Mouse (Mus musculus) right cerebral cortex, adult 18-20 months (tissue): ENCODE results near the gene Ccdc146.
"Not testable (repeated sequence)": the region's sequence is repeated elsewhere in the genome, so short reads cannot be mapped to it uniquely, and the experiment has no call there.

Experiments
- DNase-seq: peaks from one replicate; pipeline ENCODE4 v3.0.0; 2022; ENCODE audit warnings: mixed read lengths

Gene Ccdc146

GRCm38 (mm10) chr5:21329672-21330665 is 94.5 kb downstream of the Ccdc146 start:
- DNase-seq, result no peak

GRCm38 (mm10) chr5:21328560-21328959 is 95.9 kb downstream of the Ccdc146 start:
- DNase-seq, result no peak

GRCm38 (mm10) chr5:21326494-21326893 is 98.0 kb downstream of the Ccdc146 start:
- DNase-seq, result peak; percentile 31

GRCm38 (mm10) chr5:21320138-21320537 is 104.3 kb downstream of the Ccdc146 start:
- DNase-seq, result no peak

GRCm38 (mm10) chr5:21314696-21315095 is 109.8 kb downstream of the Ccdc146 start:
- DNase-seq, result no peak

GRCm38 (mm10) chr5:21307165-21307564 is 117.3 kb downstream of the Ccdc146 start:
- no peak for DNase-seq

- DNase-seq, result no peak
Observed at GRCm38 (mm10) chr5:21301011-21301410, 123.5 kb downstream of the Ccdc146 start.

GRCm38 (mm10) chr5:21300058-21300457 is 124.4 kb downstream of the Ccdc146 start:
- no peak for DNase-seq

GRCm38 (mm10) chr5:21299076-21299755 is 125.3 kb downstream of the Ccdc146 start:
- no peak for DNase-seq

- no peak for DNase-seq
Observed at GRCm38 (mm10) chr5:21295683-21296082, 128.8 kb downstream of the Ccdc146 start.

- DNase-seq, result no peak
Observed at GRCm38 (mm10) chr5:21290594-21290993, 133.9 kb downstream of the Ccdc146 start.

GRCm38 (mm10) chr5:21288658-21289435 is 135.6 kb downstream of the Ccdc146 start:
- DNase-seq, result no peak

GRCm38 (mm10) chr5:21283356-21284062 is 141.0 kb downstream of the Ccdc146 start:
- DNase-seq, result no peak

GRCm38 (mm10) chr5:21277685-21278084 is 146.8 kb downstream of the Ccdc146 start:
- not testable (repeated sequence) for DNase-seq

- DNase-seq, result no peak
Observed at GRCm38 (mm10) chr5:21271386-21272354, 152.8 kb downstream of the Ccdc146 start.

- no peak for DNase-seq
Observed at GRCm38 (mm10) chr5:21270756-21271155, 153.7 kb downstream of the Ccdc146 start.

- no peak for DNase-seq
Observed at GRCm38 (mm10) chr5:21269446-21269845, 155.0 kb downstream of the Ccdc146 start.

- DNase-seq, result no peak
Observed at GRCm38 (mm10) chr5:21267090-21267489, 157.4 kb downstream of the Ccdc146 start.

GRCm38 (mm10) chr5:21265049-21265448 is 159.4 kb downstream of the Ccdc146 start:
- peak; percentile 82 for DNase-seq

GRCm38 (mm10) chr5:21264352-21265021 is 160.0 kb downstream of the Ccdc146 start:
- no peak for DNase-seq
